Mouse (Mus musculus): ENCODE results near the gene Derl3.
"Not testable (repeated sequence)": the region's sequence is repeated elsewhere in the genome, so short reads cannot be mapped to it uniquely, and the experiment has no call there.

Derl3 gene

GRCm38 (mm10) chr10:75893089-75893750 lies at the start of gene Derl3:
Derl3 (plus strand) TSS chr10:75893413.
- DNase-seq (ENCODE audit: low read depth, low spot score), result peak; percentile 96

- DNase-seq (ENCODE audit: low read depth, low spot score), result not testable (repeated sequence)
Observed at GRCm38 (mm10) chr10:75843898-75844297, 49.3 kb upstream of the Derl3 start.

GRCm38 (mm10) chr10:75844800-75845199 lies 48.4 kb upstream of the Derl3 start:
- DNase-seq (ENCODE audit: low read depth, low spot score), result no peak

- DNase-seq (ENCODE audit: low read depth, low spot score), result no peak
Observed at GRCm38 (mm10) chr10:75845306-75845930, 47.8 kb upstream of the Derl3 start.

GRCm38 (mm10) chr10:75848382-75848781 lies 44.8 kb upstream of the Derl3 start:
- DNase-seq (ENCODE audit: low read depth, low spot score), result no peak

- DNase-seq (ENCODE audit: low read depth, low spot score), result no peak
Observed at GRCm38 (mm10) chr10:75851076-75851475, 42.1 kb upstream of the Derl3 start.

GRCm38 (mm10) chr10:75851681-75852080 lies 41.5 kb upstream of the Derl3 start:
- no peak for DNase-seq (ENCODE audit: low read depth, low spot score)

GRCm38 (mm10) chr10:75852539-75853125 lies 40.6 kb upstream of the Derl3 start:
- DNase-seq (ENCODE audit: low read depth, low spot score), result no peak

- no peak for DNase-seq (ENCODE audit: low read depth, low spot score)
Observed at GRCm38 (mm10) chr10:75853452-75853851, 39.8 kb upstream of the Derl3 start.

- no peak for DNase-seq (ENCODE audit: low read depth, low spot score)
Observed at GRCm38 (mm10) chr10:75854096-75854495, 39.1 kb upstream of the Derl3 start.

GRCm38 (mm10) chr10:75854791-75855190 lies 38.4 kb upstream of the Derl3 start:
- DNase-seq (ENCODE audit: low read depth, low spot score), result no peak

- DNase-seq (ENCODE audit: low read depth, low spot score), result no peak
Observed at GRCm38 (mm10) chr10:75855416-75855981, 37.7 kb upstream of the Derl3 start.

GRCm38 (mm10) chr10:75856155-75856907 lies 36.9 kb upstream of the Derl3 start:
- DNase-seq (ENCODE audit: low read depth, low spot score), result no peak

- DNase-seq (ENCODE audit: low read depth, low spot score), result no peak
Observed at GRCm38 (mm10) chr10:75856976-75857375, 36.2 kb upstream of the Derl3 start.

GRCm38 (mm10) chr10:75857598-75857997 lies 35.6 kb upstream of the Derl3 start:
- DNase-seq (ENCODE audit: low read depth, low spot score), result no peak

- no peak for DNase-seq (ENCODE audit: low read depth, low spot score)
Observed at GRCm38 (mm10) chr10:75859107-75859746, 34.0 kb upstream of the Derl3 start.

GRCm38 (mm10) chr10:75859786-75860470 lies 33.3 kb upstream of the Derl3 start, which contains the start of gene Mif:
Mif (minus strand) TSS chr10:75860240.
- DNase-seq (ENCODE audit: low read depth, low spot score), result peak; percentile 78

GRCm38 (mm10) chr10:75860746-75861145 lies 32.5 kb upstream of the Derl3 start:
- DNase-seq (ENCODE audit: low read depth, low spot score), result no peak

- DNase-seq (ENCODE audit: low read depth, low spot score), result no peak
Observed at GRCm38 (mm10) chr10:75861587-75861986, 31.6 kb upstream of the Derl3 start.

GRCm38 (mm10) chr10:75872025-75872914 lies 20.9 kb upstream of the Derl3 start:
- DNase-seq (ENCODE audit: low read depth, low spot score), result no peak

Measured in brain, embryonic 18.5 days (tissue).